Mouse (Mus musculus): ENCODE results near the gene Duox2. TPM values are rescaled to one million over a fixed set of nuclear protein-coding genes. Genes with fewer than 3 reads are reported as not detected.
"Not testable (repeated sequence)": the region's sequence is repeated elsewhere in the genome, so short reads cannot be mapped to it uniquely, and the experiment has no call there.

Duox2 gene
- total RNA-seq (2015) = not detected in 2 replicates
- not detected in 2 replicates for total RNA-seq (2017)

DNA sequence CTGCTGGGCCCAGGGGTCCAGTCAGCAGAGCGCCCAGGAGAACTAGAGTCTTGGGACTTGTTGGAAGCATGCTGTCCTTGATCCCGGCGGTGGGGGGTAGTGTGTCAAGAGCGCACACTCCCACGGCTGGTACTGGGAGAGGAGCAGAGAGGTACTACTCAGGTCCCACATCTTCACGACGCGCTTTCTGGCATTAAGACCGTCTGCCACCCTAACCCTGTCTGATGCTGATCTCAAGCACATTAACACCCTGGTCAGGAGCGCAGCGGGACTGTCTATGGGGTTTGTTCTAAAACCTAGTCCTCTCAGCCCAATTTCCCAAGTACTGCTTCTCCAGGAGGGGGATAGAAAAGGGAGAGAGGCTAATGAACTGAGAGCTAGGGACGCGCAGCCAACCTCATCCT, at the start of gene Duox2:
Gene Duox2, minus strand, starts transcription at position 354 of the 404 bp plus-strand sequence.
- no peak for ATAC-seq (replicated peaks; ENCODE audit: poor library complexity)

DNA sequence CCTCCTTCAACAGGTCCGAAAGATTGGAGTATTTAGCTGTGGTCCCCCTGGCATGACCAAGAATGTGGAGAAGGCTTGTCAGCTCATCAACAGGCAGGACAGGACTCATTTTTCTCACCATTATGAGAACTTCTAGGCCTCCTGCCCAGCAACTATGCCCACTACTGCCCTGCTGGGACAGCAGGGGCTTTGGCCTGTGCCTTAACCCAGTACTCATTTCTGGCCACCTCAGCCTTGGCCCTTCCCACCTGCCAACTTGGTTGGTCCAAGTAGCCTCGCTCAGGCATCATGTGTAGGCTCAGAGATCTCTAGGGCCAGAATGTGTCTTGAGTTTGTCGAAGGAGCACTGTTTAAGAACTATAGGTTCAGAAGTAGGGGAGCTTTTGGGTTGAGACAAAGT, 49.0 kb upstream of the Duox2 start:
- no peak for ATAC-seq (replicated peaks; ENCODE audit: poor library complexity)

DNA sequence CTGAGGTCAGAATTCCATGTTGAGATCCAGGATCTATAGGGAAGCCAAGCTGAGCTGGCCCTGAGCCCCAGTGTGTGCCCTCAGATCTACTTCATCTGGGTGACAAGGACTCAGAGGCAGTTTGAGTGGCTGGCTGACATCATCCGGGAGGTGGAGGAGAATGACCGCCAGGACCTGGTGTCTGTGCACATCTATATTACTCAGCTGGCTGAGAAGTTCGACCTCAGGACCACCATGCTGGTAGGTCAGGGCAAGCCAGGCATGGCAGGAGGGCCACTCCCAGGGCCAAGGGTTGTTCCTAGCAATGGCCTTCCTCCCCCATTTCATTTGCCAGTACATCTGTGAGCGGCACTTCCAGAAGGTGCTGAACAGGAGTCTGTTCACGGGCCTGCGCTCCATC, 47.9 kb upstream of the Duox2 start:
- not testable (repeated sequence) for ATAC-seq (replicated peaks; ENCODE audit: poor library complexity)

DNA sequence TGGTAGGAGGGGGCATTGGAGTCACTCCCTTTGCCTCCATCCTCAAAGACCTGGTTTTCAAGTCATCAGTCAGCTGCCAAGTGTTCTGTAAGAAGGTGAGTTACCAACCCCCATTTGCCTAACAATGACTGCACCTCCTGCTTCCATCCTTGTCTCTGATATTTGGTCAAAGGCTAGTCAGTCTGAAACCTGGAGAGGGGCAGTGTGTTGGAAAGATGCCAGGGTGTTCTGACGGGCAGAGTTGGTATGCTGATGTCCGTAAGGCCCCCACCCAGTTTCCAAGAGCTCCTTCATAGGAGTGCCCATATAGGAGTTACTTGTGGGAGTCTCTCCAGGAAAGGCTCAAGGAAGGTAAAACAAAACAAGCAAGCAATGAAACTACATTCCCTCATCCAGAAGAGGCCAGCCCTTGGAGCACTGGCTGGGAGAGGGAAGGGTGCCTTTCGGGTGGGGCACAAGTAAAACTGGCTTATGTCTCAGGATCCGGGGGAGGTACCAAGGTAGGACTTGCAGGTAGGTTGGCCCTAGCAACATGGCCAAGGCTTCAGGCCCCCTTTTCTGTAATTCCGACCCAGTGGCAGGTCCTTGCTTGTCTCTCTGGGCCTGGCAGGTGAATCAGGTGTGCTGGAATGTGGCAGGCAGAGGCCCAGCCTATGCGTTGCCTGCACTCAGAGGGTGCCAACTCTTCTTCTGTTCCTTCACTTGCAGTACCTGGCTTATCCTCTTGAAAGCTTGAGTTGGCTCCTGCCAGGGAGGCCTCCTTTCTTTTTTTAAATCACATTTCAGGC, 47.1 kb upstream of the Duox2 start:
- no peak for ATAC-seq (replicated peaks; ENCODE audit: poor library complexity)

DNA sequence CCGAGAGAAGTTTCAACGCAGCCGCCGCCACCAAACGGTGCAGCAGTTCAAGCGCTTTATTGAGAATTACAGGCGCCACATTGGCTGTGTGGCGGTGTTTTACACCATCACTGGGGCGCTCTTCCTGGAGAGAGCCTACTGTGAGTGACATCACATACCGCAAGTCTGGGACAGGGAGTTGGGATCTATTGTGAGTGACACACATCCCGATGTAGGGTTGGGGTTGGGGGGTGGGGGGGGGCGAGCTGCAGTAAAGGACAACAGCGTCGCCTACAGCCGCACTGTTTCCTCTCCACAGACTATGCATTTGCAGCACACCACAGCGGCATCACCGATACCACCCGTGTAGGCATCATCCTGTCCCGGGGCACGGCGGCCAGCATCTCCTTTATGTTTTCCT, 39.0 kb upstream of the Duox2 start:
- ATAC-seq (replicated peaks; ENCODE audit: poor library complexity) = no peak

DNA sequence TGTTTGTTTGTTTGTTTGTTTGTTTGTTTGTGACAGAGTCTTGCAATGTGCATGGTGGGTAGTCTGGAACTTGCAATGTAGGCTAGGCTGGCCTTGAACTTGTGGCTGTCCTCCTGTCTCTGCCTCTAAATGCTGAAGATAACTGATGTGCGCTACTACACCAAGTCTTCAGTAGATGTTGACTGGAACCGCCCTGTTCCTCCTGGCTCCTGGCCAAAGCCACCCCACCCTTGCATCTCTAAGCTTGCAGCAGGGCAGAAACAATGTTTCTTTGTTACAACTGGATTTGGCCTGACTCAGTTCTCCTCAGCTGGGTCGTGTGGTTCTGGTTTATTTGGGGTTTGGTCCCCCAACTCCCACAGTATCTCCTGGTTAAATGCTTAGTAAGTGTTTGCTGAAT, 35.9 kb upstream of the Duox2 start:
- ATAC-seq (replicated peaks; ENCODE audit: poor library complexity) = peak; percentile 76

DNA sequence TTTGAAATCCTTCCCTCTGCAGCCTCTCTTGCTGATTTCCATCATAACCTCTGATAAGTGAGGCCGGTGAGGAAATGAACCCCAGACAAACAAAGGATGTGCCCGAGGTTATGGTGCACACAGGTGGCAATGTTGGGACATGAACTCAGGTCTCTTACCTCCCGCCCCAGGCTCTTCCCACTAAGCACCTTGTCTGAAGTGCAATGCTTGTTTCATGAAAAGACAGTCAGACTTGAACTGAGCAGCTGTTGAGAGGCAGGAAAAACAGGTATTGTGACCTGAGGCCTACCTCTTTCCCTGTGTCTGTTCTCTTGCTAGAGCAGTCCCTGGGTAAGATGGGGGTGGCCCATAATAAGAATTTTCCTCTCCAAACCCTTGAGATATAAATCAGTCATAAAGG, 34.0 kb upstream of the Duox2 start:
- no peak for ATAC-seq (replicated peaks; ENCODE audit: poor library complexity)

DNA sequence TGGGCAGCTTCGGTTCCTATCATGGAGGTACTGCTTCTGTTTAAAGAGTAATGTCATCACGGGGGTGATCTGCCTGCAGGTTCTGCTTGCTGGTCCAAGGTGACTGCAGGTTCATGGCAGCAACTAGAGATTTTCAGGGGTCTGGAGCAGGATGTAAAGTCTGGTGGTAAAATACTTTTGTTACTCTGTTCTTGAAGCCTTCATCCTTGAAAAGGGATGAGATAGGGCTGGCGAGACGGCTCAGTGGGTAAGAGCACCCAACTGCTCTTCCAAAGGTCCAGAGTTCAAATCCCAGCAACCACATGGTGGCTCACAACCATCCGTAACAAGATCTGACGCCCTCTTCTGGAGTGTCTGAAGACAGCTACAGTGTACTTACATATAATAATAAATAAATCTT, 32.1 kb upstream of the Duox2 start:
- not testable (repeated sequence) for ATAC-seq (replicated peaks; ENCODE audit: poor library complexity)

DNA sequence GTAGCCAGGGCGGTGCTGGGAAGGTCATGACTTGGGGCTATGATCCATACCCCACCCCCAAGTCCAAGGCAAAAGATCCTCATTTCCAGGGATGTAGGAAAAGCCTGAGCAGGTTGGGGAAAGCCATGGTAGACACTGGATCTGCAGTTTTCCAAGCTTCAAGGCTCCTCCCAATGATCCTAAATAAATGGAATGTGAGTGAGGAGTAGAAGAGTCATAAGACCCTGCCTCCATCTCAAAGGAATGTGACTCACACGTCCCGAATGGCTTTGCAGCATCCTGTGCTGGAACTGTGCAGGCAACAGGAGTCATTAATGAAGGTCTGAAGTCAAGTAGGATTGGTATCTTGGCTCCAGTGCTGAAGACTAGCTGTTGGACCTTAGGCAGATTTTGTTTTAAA, 29.7 kb upstream of the Duox2 start:
- ATAC-seq (replicated peaks; ENCODE audit: poor library complexity) = no peak

DNA sequence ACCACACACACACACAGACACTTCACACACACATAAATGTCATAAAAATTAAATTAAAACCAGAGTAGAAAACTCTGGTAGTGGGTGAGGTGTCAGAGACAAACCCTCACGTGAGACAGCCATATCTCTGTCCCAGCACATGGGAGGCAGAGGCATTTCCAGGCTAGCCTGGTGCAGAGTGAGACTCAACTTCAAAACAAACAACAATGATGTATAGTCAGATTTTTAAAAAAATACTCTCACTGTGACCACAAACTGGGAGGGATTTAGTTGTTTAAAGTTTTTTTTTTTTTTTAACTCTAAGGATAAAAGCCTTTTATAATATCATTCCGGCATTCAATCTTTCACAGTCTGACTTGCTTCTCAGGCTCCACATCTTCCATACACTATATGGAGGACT, 27.1 kb upstream of the Duox2 start:
- ATAC-seq (replicated peaks; ENCODE audit: poor library complexity) = no peak

DNA sequence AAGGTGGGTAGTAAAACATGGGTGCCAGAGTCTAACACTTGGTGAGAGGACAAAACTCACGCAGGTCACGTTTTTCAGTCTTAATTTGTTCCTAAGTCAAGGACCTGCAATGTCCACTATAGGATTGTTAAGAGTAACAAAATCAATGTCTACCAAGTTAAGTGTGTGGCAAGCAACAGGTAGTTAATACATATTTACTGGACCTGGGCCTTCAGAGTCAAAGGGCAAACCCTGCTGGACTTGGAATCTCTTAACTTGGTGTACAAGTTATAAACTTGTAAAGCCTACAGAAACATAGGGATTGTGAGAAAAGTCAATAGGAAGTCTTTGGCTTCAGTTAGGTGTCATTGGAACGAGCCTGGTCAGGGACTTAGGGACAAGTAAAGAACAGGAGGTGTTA, 26.3 kb upstream of the Duox2 start:
- ATAC-seq (replicated peaks; ENCODE audit: poor library complexity) = no peak

DNA sequence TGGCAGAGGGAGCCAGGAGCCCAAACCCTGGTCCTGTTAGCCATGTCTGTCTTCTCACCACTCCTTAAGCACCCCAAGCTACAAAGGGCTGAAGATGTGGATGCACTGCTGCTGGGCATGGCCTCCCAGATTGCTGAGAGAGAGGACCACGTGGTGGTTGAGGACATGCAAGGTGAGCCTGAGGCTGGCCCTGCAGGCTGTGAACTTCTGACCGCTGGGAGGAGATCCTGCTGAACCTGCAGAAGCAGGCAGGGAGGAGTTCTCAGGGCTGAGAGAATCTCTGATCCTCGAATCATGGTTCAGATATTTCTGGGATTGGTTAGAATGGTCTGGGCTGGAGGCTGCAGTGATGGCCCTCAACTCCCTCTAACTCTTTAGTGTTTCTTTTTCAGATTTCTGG, 25.7 kb upstream of the Duox2 start:
- ATAC-seq (replicated peaks; ENCODE audit: poor library complexity) = no peak

DNA sequence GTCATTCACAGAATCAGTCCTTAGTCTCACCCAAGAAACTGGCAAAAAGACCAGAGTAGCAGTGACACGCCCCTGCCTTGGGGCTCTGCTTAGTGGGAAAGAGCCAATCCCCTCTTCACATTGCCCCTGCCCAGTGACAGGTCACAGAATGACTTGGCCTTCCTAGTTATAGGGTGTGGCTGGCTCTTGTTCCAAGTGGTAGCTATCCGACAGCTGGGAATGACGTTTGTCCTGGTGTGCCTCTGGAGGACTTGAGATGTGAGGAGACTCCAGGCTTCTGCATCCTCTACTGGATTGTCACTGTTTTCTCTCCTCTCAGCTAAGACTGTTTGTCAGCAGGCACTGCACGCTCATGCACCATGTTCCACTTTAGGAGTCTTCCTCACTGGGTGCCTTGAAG, 19.1 kb upstream of the Duox2 start:
- ATAC-seq (replicated peaks; ENCODE audit: poor library complexity) = no peak

DNA sequence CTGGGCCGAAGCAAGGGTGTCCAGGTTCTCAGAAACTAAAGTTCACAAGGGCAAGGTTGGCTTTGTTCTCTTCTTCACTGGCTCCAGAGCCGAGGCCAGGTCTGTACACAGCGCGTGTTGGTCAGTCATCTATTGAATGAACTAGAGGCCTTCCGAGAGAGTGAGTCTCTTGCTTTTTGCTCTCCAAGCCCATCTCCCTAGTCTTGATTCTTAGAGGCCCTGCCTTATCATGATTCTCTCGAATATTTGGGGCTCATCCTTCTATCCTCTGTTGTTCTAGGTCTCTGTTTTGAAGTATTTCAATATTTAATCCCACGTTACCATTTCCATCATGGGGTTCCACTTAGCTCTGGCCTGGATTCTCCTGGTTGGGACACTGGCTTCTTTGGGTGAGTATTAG, 17.1 kb upstream of the Duox2 start, which contains the start of gene Duox1:
Gene Duox1, plus strand, starts transcription at position 301 of the 400 bp plus-strand sequence.
- no peak for ATAC-seq (replicated peaks; ENCODE audit: poor library complexity)

DNA sequence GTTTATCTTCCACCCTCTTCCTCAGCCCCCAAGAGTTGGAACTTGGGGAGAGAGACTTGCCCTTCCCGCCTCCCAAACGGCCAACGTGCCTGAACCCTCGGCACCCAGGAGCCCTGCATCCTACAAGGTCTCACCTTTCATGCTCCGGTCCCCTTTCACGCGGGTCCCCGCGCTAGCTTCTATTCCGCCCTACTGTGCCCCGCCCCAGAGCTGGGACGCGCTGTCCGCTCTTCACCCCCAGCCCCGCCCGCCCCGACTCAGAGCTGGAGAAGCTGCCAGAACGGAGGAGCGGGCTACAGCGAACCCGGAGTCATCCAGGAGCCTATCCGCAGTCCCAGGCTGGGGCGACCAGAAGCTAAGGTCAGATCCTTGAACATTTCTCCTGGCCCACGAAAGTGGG, 15.3 kb upstream of the Duox2 start, which contains the start of gene Duoxa1:
Gene Duoxa1, minus strand, starts transcription at position 195 of the 400 bp plus-strand sequence.
- peak; percentile 35 for ATAC-seq (replicated peaks; ENCODE audit: poor library complexity)

DNA sequence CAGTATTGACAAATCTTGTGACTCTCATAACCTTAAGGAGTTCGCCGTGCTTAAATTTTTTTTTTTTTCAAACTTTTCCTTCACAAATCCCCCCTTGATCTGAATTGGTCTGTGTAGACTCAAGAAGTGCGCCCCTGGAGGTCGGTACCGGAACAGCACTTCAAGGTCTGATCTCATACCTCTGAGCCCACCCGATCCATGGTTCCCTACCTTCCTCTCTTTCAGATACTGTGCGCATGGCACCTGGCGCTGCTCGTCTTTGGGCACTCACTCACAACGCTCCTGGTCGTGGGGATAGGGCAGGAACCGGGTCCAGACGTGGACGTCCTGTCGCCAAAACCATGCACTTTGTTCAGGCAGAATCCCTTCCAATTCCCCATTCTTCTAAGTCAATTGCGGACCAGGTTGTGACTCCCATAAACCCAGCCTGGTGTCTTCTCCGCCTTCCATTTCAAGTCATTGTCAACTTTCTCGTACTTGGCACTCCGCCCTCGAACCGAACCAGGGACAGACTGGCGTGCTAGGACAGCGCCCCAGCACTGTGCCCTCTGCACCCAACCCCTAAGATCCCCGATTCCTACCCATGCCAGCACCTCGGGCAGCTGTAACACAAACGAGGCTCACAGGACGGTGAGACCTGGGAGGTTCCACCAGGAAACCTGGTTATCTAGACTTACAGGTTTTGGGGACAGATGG, 14.6 kb upstream of the Duox2 start:
- ATAC-seq (replicated peaks; ENCODE audit: poor library complexity) = peak; percentile 91

DNA sequence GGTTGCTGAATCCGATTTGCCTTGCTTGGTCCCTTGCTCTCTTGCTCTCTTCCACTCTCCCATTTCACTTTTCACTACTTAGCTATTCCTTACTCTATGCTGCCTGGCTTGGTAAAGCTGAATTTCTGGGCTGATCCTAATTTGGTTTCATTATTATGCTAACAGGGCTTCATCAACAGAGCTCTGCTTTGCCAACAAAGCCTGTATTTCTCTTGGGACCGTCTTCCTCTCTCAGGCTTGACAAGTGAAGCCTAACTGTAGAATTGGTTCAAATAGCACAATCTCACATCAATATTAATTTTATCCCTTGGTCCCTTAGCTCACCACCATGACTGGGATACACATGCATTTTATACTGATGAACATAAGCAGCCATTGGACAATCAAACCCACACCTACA, 13.3 kb upstream of the Duox2 start:
- ATAC-seq (replicated peaks; ENCODE audit: poor library complexity) = no peak

DNA sequence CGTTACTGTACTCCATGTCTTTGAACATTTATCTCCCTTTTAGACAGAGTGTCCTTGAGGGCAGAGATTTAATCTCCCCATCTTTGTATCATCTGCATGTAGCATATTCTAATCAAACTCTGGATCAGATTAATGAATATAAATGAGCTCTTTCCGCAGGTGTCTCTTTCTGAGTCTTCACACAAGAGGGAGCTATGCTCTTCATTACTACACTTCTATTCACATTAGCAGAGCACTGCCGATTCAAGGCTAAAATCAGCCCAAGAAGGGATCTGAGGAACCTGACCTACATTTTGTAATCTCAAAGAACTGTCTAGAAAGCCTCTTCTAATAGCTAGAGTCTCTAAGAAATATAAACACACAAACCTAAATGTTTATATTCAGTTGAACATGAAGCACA, 11.4 kb upstream of the Duox2 start:
- ATAC-seq (replicated peaks; ENCODE audit: poor library complexity) = no peak

DNA sequence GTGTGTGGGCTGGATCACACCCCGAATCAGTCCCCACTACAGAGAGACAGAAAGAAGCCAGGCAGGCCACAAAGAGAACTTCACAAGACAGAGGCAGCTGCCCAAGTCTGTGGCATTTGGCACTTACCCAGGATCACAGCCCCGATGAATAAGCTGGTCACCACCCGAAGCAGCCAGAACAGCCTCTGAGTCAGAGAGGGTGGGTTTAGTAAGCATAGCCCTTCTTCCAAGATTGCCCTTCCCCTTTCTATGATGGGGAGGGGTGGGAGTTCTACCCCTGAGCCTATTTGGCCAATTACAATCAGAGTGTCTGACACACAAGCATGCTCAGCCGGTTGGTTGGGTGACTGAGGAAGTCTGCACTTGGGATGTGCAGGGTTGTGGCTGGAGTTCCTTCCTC, 7.9 kb upstream of the Duox2 start:
- ATAC-seq (replicated peaks; ENCODE audit: poor library complexity) = peak; percentile 42

DNA sequence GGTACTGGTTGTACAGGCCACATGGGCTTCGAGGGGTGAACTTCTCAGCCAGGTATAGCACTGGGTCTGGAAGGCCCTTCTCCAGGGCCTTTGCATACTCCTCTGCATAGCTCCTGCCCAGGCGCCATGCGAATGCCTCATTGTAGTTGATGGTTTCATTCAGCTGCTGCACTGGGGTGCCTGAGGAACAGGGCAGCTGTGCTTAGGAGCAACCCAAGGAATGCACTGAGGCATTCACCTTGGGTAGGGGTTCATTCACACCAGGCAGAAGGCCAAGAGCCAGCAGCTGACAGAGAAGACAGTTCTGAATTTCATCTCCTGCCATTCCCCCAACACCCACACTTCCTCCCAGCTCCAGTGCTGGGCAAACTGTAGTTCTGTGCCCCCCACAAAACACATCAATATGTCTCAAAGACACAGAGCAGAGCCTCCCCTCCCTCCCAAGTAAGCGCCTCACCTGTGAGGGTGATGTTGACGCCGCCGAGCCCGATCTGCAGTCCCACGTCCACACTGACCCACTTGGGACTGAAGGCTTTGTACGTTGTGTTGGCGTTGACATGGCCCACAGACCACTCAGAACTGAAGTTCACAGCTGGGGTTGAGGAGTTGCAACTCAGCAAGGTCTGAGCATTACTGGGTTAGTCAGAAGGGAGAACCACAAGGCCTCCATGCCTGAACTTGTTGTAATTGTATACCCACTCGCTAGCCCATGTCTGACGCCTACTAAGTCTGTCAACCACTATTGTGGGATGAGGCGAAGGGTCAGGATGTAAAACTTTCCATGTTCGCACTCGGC, 7.0 kb upstream of the Duox2 start:
- no peak for ATAC-seq (replicated peaks; ENCODE audit: poor library complexity)

DNA sequence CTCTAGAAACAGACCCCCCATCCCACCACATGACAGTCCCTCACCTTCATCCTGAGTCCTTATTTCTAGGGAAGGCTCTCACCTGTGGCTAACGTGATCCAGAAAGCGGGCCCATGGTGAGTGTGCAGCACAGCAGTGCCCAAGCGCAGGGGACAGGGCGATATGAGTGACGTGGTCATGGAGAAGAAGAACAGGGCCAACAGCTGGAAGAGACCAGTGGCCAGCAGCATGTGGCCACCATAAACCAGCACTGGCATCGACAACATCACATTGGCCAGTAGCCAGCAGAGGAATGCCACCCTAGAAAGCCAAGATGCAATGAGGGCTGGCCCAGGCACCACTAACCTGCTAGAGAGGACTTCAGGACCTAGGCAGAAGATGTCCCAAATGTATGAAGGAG, 6.3 kb upstream of the Duox2 start:
- no peak for ATAC-seq (replicated peaks; ENCODE audit: poor library complexity)
